Mouse (Mus musculus) hindbrain, embryonic 13.5 days (tissue): Measurements from ENCODE around the gene Ccdc162. TPM values are rescaled to one million over a fixed set of nuclear protein-coding genes. Genes with fewer than 3 reads are reported as not detected.

Experiments
- ATAC-seq: fragments of 200-750 bp; cut with Nextera tagmentation; 2 replicates; pipeline ENCODE4 v1.8.0; 2017; ENCODE audit warnings: moderate TSS enrichment; ENCODE audit not compliant: low FRiP score
- H3K27ac ChIP-seq: fragments of 300-500 bp; sonication (generic); 2 replicates; pipeline ENCODE4 v1.5.1; 2015; ENCODE audit warnings: inconsistent platforms, mild to moderate bottlenecking, moderate library complexity
- H3K27me3 ChIP-seq: fragments of 300-500 bp; sonication (generic); 2 replicates; pipeline ENCODE4 v1.6.1; 2015; ENCODE audit warnings: mild to moderate bottlenecking, inconsistent platforms
- H3K36me3 ChIP-seq: fragments of 300-500 bp; sonication (generic); 2 replicates; pipeline ENCODE4 v1.6.1; 2015; ENCODE audit warnings: mild to moderate bottlenecking, inconsistent platforms
- H3K4me1 ChIP-seq: fragments of 300-500 bp; sonication (generic); replicated peaks from 2 replicates; pipeline ENCODE4 v1.6.1; 2015; ENCODE audit warnings: inconsistent platforms
- H3K4me2 ChIP-seq: fragments of 300-500 bp; sonication (generic); 2 replicates; pipeline ENCODE4 v1.6.1; 2015; ENCODE audit warnings: inconsistent platforms, mild to moderate bottlenecking, moderate library complexity
- H3K4me3 ChIP-seq: fragments of 300-500 bp; sonication (generic); 2 replicates; pipeline ENCODE4 v1.5.1; 2015; ENCODE audit warnings: mild to moderate bottlenecking, inconsistent platforms
- H3K9ac ChIP-seq: fragments of 300-500 bp; sonication (generic); 2 replicates; pipeline ENCODE4 v1.6.1; 2015; ENCODE audit warnings: mild to moderate bottlenecking, inconsistent platforms
- H3K9me3 ChIP-seq: fragments of 300-500 bp; sonication (generic); 2 replicates; pipeline ENCODE4 v1.6.1; 2016; ENCODE audit warnings: inconsistent platforms
- WGBS: fragments of 180-500 bp; shearing (Covaris S2); methylation state at CpG from one replicate; pipeline ENCODE4 v1.1.7; 2015; 5-methylcytosine and 5-hydroxymethylcytosine counted together
- polyA plus RNA-seq: library from polyadenylated mRNA; unstranded; fragments of >200 nt; fragmentation: Nextera tagmentation; extraction: Ambion mirVana; gene quantifications from 2 replicates; pipeline ENCODE4 v1.2.1, GENCODE M21; 2015

Gene Ccdc162
- polyA plus RNA-seq, 1 experiment from 2014 or later, result 1.5 TPM

DNA sequence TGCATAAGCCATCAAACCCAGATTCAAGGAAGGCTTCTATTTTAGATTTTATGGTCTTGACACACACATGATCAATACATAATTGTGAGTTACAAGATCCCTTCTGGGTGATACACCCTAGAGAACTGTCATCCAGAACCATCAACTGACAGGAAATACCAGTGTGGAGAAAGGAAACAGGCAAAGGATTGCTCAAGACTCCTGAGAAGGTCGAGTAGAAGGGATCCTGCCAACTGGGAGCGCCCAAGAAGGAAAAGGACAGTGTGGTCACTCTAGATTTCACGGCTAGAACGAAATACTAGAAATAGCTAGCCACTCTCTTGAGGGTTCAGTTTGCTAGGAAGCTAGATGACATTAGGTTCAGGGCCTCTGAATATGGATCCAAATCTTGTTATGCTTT lies 173.0 kb downstream of the Ccdc162 start:
- no peak for ATAC-seq
- Histone ChIP-seq H3K4me2 (no peak overlapping the region), H3K36me3 (peaks cover 7% of the 10 kb centered on the region; the same call in 1 of the 2 replicates), H3K9ac (no peak overlapping the region), H3K27me3 (no peaks in the 10 kb centered on the region), H3K4me3 (no peak overlapping the region), H3K9me3 (no peaks in the 10 kb centered on the region), H3K4me1 (peaks cover 9% of the 10 kb centered on the region; the same call in 1 of the 2 replicates), H3K27ac (no peak overlapping the region)
- 89% methylated on average over 4 of the region's 4 CpGs for WGBS

DNA sequence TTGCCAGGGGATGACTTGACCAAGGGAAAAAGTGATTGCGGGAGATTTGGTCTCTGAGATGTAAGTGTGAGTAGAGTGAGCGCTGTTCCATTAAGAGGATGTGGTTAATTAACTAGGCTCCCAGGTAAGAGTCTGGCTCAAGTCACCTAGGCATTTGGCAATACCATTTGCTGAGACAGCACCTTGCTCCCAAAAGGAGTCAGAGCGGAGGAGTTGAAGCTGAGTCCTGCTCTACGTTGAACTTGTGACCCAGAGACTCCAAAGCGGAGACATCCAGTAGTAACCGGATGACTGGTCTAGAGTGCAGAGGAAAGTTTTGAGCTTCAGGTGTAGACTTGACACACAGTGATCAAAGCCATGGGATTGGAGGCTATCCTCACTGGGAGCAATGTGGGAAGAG lies 174.4 kb downstream of the Ccdc162 start:
- 96% methylated on average over 6 of the region's 6 CpGs for WGBS
- no peaks in the 10 kb centered on the region for H3K27me3 ChIP-seq
- peaks cover 9% of the 10 kb centered on the region; the same call in 1 of the 2 replicates for H3K4me1 ChIP-seq
- H3K4me3 ChIP-seq, result no peak overlapping the region
- no peak for ATAC-seq
- H3K36me3 ChIP-seq, result peaks cover 17% of the 10 kb centered on the region
- no peak overlapping the region for H3K27ac ChIP-seq
- no peak overlapping the region for H3K4me2 ChIP-seq
- no peaks in the 10 kb centered on the region for H3K9me3 ChIP-seq
- H3K9ac ChIP-seq, result no peak overlapping the region

DNA sequence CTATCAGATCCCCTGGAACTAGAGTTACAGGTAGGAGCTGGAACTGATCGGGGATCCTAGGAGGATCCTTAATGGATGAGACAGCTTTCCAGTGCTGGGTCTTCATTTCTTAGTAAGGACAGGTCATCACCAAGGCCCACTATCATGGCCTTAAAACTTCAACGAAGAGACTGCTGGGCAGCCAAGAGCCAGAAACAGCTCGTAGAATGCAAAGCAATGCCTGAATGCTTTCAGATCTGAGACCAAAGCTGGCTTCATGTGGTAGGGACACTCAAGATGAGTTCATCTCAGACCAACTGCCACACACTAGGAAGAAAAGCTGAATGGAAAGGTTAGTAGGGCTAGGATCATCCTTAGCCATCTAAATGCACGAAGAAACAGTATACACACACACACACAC lies 177.4 kb downstream of the Ccdc162 start:
- H3K9ac ChIP-seq, result no peak overlapping the region
- H3K27me3 ChIP-seq, result no peaks in the 10 kb centered on the region
- H3K4me3 ChIP-seq, result no peak overlapping the region
- ATAC-seq, result no peak
- H3K4me2 ChIP-seq, result no peak overlapping the region
- H3K36me3 ChIP-seq, result peaks cover 40% of the 10 kb centered on the region
- H3K9me3 ChIP-seq, result no peaks in the 10 kb centered on the region
- H3K4me1 ChIP-seq, result no peaks in the 10 kb centered on the region
- H3K27ac ChIP-seq, result no peak overlapping the region
- WGBS, result 94% methylated on average over 4 of the region's 4 CpGs

DNA sequence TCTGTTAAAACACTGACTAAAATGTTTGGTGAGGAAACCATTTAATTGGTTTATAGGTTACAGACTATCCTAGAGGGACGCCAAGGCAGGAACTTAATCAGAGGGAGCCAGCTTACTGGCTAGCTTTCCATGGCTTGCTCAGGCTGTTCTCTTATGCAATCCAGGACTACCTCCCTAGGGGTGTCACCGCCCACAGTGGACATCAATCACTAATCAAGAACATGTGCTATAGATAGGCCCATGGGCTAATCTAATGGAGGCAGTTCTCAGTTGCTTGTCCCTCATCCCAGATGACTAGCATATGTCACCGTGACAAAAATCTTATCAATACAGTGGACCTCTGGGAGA lies 178.5 kb downstream of the Ccdc162 start:
- peaks cover 50% of the 10 kb centered on the region for H3K36me3 ChIP-seq
- no peak for ATAC-seq
- H3K9me3 ChIP-seq, result no peaks in the 10 kb centered on the region
- no peak overlapping the region for H3K4me3 ChIP-seq
- H3K4me1 ChIP-seq, result no peaks in the 10 kb centered on the region
- no peaks in the 10 kb centered on the region for H3K27me3 ChIP-seq
- no peak overlapping the region for H3K4me2 ChIP-seq
- H3K27ac ChIP-seq, result no peak overlapping the region
- WGBS, result 99% methylated on average over 3 of the region's 3 CpGs
- no peak overlapping the region for H3K9ac ChIP-seq

DNA sequence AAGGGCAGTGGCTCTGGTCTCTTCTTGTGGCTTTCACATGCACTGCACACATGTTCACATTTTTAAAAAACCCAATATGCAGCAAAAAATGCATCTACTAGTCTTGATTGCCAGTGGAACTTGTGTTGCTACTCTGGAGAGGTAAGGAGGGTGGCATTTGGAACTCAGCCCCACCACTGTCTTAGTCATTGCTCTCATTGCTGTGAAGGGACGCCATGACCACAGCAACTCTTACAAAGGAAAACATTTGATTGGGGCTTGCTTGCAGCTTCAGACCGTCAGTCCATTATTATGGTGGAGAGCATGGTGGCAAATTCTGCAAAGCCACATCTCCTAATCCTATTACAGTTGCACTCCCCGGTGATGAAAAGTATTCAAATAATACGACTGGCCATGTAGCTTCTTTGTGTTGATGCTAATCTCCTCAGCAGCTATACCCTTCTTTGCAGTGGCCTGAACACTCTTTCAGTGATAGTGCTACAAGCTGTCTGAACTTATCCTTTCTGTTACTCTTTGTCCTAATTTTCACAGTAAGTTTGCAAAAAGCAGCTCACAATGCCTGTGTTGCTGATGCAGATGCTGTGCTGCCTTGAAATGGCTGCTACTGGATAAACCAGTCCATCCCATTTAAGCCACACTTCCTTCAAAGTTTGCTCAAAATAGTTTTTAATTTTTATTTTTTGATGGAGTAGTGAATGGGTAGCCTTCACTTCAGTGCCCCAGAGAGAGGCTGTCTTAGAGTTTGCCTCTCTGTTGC lies 179.0 kb downstream of the Ccdc162 start:
- ATAC-seq, result no peak
- Histone ChIP-seq H3K9me3 (no peaks in the 10 kb centered on the region), H3K27ac (no peak overlapping the region), H3K9ac (no peak overlapping the region), H3K4me2 (no peak overlapping the region), H3K4me1 (no peaks in the 10 kb centered on the region), H3K4me3 (no peak overlapping the region), H3K27me3 (no peaks in the 10 kb centered on the region), H3K36me3 (peaks cover 55% of the 10 kb centered on the region)
- WGBS, result 88% methylated on average over 4 of the region's 4 CpGs

DNA sequence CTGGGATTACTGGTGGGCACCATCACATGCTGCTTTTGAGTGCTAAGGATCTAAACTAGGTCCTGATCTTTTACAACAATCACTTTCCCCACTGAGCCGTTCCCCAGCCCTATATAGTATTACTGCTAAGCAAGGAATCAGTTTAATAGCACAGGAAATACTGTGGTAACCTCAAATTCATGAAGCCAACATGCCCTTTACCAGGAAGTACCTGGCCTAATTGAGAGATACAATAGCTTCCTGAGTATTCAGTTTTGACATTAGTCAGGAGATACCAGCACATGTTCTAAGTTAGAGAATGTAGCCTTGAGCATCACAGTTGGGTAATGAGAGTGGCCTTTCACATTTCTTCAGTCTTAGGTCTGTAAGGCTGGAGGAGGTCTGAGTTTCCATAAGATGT lies 179.7 kb downstream of the Ccdc162 start:
- ATAC-seq, result no peak
- 100% methylated on average over 1 of the region's 1 CpGs for WGBS

DNA sequence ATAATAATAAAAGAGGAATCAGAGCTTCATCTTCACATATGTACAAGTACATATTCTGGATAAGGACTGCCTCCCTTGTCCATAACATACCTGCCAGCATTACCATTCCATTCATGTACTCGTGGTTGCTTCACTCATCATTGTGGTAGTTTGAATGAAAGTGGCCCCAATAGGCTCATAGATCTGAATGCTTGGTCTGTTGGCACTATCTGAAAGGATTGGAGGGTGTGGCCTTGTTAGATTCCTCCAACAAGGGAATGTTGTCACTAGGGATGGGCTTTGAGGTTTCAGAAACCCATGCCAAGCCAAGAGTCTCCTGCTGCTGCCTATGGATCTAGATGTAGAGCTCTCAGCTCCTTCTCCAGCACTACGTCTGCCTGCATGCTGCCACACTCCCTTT lies 180.4 kb downstream of the Ccdc162 start:
- Histone ChIP-seq H3K4me3 (no peak overlapping the region), H3K36me3 (peaks cover 59% of the 10 kb centered on the region), H3K27ac (no peak overlapping the region), H3K4me1 (no peaks in the 10 kb centered on the region), H3K4me2 (no peak overlapping the region), H3K9me3 (no peaks in the 10 kb centered on the region), H3K27me3 (no peaks in the 10 kb centered on the region), H3K9ac (no peak overlapping the region)
- WGBS, result 96% methylated on average over 2 of the region's 2 CpGs
- no peak for ATAC-seq

More for the DNA sequence above, 179.7 kb downstream of the Ccdc162 start:
- no peaks in the 10 kb centered on the region for H3K9me3 ChIP-seq
- no peak overlapping the region for H3K4me2 ChIP-seq
- no peaks in the 10 kb centered on the region for H3K27me3 ChIP-seq
- peaks cover 54% of the 10 kb centered on the region for H3K36me3 ChIP-seq
- H3K4me1 ChIP-seq, result no peaks in the 10 kb centered on the region
- no peak overlapping the region for H3K9ac ChIP-seq
- no peak overlapping the region for H3K27ac ChIP-seq
- H3K4me3 ChIP-seq, result no peak overlapping the region

DNA sequence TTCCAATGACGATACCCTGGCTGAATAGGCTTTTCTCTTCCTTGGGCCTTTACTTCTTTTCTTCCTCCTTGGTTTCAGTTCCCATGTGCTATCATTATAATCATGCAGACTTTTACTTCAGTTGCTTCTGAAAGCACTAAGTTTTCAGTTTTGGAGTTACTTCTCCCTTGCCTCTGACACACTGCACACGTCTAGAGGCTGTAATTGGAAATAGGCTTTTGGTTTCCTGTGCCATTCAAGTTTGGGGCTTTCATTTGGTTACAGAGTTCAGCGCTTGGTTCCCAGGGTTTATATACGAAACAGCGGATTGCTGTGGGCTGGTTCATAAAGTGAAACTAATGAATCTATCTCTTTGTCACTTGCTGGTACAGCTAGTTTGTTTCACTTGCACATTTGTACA lies 186.5 kb downstream of the Ccdc162 start:
- peaks cover 68% of the 10 kb centered on the region for H3K36me3 ChIP-seq
- WGBS, result 92% methylated on average over 5 of the region's 5 CpGs
- no peaks in the 10 kb centered on the region for H3K27me3 ChIP-seq
- H3K4me3 ChIP-seq, result no peak overlapping the region
- H3K4me2 ChIP-seq, result no peak overlapping the region
- no peaks in the 10 kb centered on the region for H3K9me3 ChIP-seq
- no peaks in the 10 kb centered on the region for H3K4me1 ChIP-seq
- no peak for ATAC-seq
- no peak overlapping the region for H3K9ac ChIP-seq
- H3K27ac ChIP-seq, result no peak overlapping the region

DNA sequence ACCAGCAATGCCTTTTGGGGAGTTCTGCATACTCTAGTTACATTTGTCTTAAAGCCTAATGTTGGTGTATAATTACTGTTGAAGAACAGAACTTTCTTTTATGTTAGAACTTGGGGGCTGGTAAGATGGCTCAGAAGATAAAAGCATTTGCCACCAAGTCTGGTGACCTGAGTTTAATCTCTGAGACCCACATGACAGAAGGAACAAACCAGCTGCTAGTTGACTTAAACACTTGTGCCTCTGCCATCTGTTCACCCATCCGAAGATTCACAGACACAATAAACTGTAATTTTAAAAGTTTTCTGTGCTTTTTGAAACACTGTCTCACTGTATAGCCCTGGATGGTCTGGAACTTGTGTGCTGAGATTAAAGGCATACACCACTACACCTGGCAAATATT lies 190.7 kb downstream of the Ccdc162 start:
- ATAC-seq, result no peak

DNA sequence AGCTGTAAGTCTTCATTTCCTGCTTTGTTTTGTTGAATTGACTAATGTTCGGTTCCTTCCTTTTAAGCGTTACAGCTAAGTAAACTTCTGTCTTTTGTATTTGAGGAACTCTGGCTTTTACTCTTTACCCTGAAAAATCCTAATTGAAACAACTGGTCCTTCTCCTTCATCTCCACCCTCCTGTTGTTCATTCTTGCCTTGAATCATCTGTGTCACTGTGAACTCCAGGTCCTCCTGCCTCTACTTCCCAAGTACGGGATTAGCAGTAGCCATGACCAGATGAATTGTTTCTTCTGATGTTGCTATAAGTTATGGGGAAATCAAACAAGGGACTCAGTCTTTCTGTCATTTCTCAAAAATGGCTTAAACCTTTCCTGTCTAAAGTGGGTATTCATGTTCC lies 193.0 kb downstream of the Ccdc162 start:
- Histone ChIP-seq H3K27me3 (no peaks in the 10 kb centered on the region), H3K27ac (no peak overlapping the region), H3K9ac (no peak overlapping the region), H3K4me1 (peaks cover 28% of the 10 kb centered on the region), H3K4me2 (no peak overlapping the region), H3K4me3 (no peak overlapping the region), H3K9me3 (no peaks in the 10 kb centered on the region), H3K36me3 (peaks cover 23% of the 10 kb centered on the region)
- ATAC-seq, result no peak
- WGBS, result 89% methylated on average over 3 of the region's 3 CpGs

More for the DNA sequence above, 190.7 kb downstream of the Ccdc162 start:
- Histone ChIP-seq H3K27ac (no peak overlapping the region), H3K4me3 (no peak overlapping the region), H3K4me2 (no peak overlapping the region), H3K9ac (no peak overlapping the region), H3K27me3 (no peaks in the 10 kb centered on the region), H3K9me3 (no peaks in the 10 kb centered on the region), H3K36me3 (peaks cover 40% of the 10 kb centered on the region), H3K4me1 (peaks cover 26% of the 10 kb centered on the region)
- WGBS, result 83% methylated on average over 1 of the region's 1 CpGs

DNA sequence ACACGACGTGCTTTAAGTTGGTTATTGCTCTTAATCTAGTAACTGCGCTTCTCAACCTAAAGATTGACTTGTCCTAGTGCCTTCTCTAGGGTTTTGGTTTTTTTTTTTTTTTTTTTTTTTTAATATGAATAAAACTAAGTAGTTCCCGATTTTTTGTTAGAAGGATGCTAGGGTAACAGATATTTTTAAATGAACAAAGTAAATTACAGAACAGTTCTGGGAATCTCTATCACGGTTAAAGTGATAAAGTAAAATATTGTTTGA lies 196.1 kb downstream of the Ccdc162 start:
- no peak for ATAC-seq
- Histone ChIP-seq H3K27ac (no peak overlapping the region), H3K9me3 (no peaks in the 10 kb centered on the region), H3K4me3 (peak overlapping the region; percentile 94), H3K4me1 (peaks cover 28% of the 10 kb centered on the region), H3K27me3 (no peaks in the 10 kb centered on the region), H3K9ac (peak overlapping the region; percentile 89), H3K36me3 (peaks cover 7% of the 10 kb centered on the region; the same call in 1 of the 2 replicates), H3K4me2 (peak overlapping the region; percentile 86)
- WGBS, result 6% methylated on average over 5 of the region's 5 CpGs

DNA sequence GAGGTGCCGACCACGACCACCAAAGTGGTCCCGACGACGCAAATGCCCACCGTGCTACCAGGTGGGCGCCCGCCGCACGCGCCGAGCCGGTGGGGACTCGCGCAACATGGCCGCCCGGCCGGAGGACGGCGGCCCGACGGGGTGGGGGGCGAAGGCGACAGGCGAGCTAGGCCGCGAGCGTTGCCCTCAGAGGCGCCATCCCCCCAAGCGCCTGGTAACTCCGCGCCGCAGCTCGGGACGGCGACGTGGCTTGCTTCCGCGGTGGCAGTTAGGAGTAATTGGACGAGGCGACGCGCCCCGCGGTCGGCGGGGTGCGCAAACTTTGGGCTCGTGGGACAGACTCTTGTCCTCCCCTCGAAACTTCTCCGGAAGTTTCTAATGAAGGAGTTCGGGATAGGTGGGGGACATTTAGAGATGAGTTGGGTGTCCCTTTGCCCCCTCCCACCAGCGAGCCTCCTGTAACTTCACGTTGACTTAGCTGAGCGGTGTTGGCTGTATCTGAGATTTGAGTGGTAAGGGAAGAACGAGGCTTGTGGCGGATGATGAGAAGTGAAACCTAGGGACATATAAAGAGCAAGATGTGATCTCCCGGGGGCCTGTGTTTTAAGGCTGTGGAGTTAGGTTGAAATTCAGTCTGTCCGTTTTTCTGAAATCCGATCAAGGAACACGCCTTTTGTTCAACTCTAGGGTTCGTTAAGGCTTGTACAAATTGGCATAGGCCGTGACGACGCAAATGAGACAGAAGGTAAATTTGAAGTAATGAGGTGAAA lies 196.6 kb downstream of the Ccdc162 start:
- Histone ChIP-seq H3K9ac (peak overlapping the region; percentile 89), H3K9me3 (no peaks in the 10 kb centered on the region), H3K4me2 (peak overlapping the region; percentile 86), H3K4me3 (peak overlapping the region; percentile 94), H3K4me1 (peaks cover 28% of the 10 kb centered on the region), H3K36me3 (peaks cover 4% of the 10 kb centered on the region; the same call in 1 of the 2 replicates), H3K27ac (peak overlapping the region; percentile 98), H3K27me3 (no peaks in the 10 kb centered on the region)
- WGBS, result under 1% methylated on average over 65 of the region's 65 CpGs
- ATAC-seq, result peak; percentile 74
